Mouse (Mus musculus) myocyte (in vitro differentiated cells): ENCODE data around the gene Zfp764.

Experiments
- E2F4 ChIP-seq: IDR thresholded peaks from one replicate; pipeline ENCODE4 v1.6.1; 2011; ENCODE audit warnings: mild to moderate bottlenecking, control low read depth, moderate library complexity; ENCODE audit not compliant: insufficient read depth
- MAX ChIP-seq: IDR thresholded peaks from one replicate; pipeline ENCODE4 v1.6.1; 2011; ENCODE audit warnings: low read depth, mild to moderate bottlenecking, control low read depth
- MYOD1 ChIP-seq, 3 experiments: IDR thresholded peaks; one replicate each; pipeline ENCODE4 v1.6.1; 2011; ENCODE audit warnings: control low read depth in 2 of 3, low read depth in 2 of 3, mild to moderate bottlenecking in 2 of 3, moderate library complexity in 1 of 3; ENCODE audit not compliant: insufficient read length in 2 of 3, control insufficient read depth in 1 of 3
- MYOG ChIP-seq, 3 experiments: IDR thresholded peaks; one replicate each; pipeline ENCODE4 v1.6.1; 2011; ENCODE audit warnings: control low read depth in 2 of 3, low read depth in 2 of 3, mild to moderate bottlenecking in 2 of 3; ENCODE audit not compliant: insufficient read length in 2 of 3, control insufficient read depth in 1 of 3, insufficient read depth in 1 of 3
- POLR2A ChIP-seq: IDR thresholded peaks from one replicate; pipeline ENCODE4 v1.6.1; 2011; ENCODE audit warnings: low read depth, mild to moderate bottlenecking, control low read depth, moderate library complexity; ENCODE audit not compliant: insufficient read length
- POLR2AphosphoS2 ChIP-seq: IDR thresholded peaks from one replicate; pipeline ENCODE4 v1.6.1; 2011; ENCODE audit warnings: low read depth, control low read depth; ENCODE audit not compliant: insufficient read length
- TCF12 ChIP-seq: IDR thresholded peaks from one replicate; pipeline ENCODE4 v1.6.1; 2011; ENCODE audit warnings: mild to moderate bottlenecking, control low read depth; ENCODE audit not compliant: poor library complexity, insufficient read depth, severe bottlenecking
- USF1 ChIP-seq: IDR thresholded peaks from one replicate; pipeline ENCODE4 v1.6.1; 2011; ENCODE audit warnings: low read depth, mild to moderate bottlenecking, control low read depth, moderate library complexity

DNA sequence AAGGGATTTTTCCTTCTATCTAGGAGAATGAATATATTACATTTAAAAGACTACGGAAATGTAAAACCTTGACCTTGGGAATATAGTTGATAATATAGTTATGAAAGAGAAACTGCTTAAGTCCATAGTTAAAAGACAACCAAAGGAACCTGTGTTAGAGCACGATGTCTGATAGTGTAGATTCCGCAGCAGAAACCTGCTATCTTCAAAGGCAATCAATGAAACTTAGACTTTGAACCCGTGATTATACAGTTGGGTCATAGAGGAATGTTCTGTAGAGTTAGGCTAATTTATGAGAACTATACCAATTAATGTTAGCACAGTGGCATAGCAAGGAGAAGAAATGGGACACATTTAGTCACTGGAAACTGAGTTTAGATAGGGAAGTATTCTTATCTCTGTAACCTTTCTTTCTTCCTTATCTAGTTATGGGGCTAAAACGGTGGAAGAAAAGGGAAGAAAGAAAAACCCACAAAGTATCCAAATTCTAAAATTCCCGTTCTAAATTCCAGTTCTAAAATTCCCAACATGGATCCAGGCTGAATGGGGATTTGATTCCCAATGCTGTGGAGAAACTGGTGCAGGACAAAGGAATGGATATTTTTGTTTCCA lies 28.2 kb downstream of the Zfp764 start:
- TF ChIP-seq POLR2A (no peak), TCF12 (no peak), MYOD1 (IDR thresholded peaks at IDR 0.05; ENCODE audit: control insufficient read depth in 1 of 3, insufficient read length in 2 of 3, low read depth in 2 of 3) (no peak), POLR2AphosphoS2 (no peak), USF1 (no peak), E2F4 (no peak), MAX (no peak), MYOG (IDR thresholded peaks at IDR 0.05; ENCODE audit: control insufficient read depth in 1 of 3, insufficient read depth in 1 of 3, insufficient read length in 2 of 3, low read depth in 2 of 3) (no peak)
